Mouse (Mus musculus) heart, adult 2 months (tissue): ENCODE results near the gene Ccdc15.

Experiments
- CTCF ChIP-seq: fragments of 200-600 bp; IDR thresholded peaks from 2 replicates; pipeline ENCODE4 v1.8.1; 2022; ENCODE audit warnings: antibody characterized with exemption, mild to moderate bottlenecking, moderate library complexity
- POLR2A ChIP-seq: fragments of 200-500 bp; IDR thresholded peaks from 2 replicates; pipeline ENCODE4 v1.6.1; 2011; ENCODE audit warnings: mild to moderate bottlenecking, low read depth, low read length, control low read depth; ENCODE audit not compliant: insufficient read depth

DNA sequence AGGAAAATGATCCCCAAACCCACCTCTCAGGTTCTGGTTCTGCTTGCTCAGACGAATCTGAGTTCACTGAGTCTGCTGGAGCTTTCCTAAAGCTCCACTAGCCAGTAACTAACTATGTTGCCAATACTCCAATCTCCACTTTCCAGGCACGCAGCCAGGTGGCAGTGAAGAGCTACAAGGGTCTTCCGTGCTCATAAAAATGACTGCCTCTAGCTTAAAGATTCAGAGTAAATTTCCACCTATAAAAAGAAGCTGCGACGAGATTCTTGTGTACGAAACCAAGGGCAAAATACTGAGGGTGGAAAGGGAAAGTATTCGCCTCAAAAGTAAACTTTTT is 92.4 kb downstream of the Ccdc15 start:
- TF ChIP-seq POLR2A (no peak), CTCF (peak; percentile 71)
